Mouse (Mus musculus) common myeloid progenitor, adult 5-6 weeks (primary cell): ENCODE data around the gene Casp4. TPM values are rescaled to one million over a fixed set of nuclear protein-coding genes. Genes with fewer than 3 reads are reported as not detected.

Experiments
- ATAC-seq: replicated peaks from 2 replicates; pipeline ENCODE4 v1.8.0; 2016; ENCODE audit warnings: low read depth, mild to moderate bottlenecking, moderate TSS enrichment, inconsistent platforms; ENCODE audit not compliant: poor library complexity, severe bottlenecking
- total RNA-seq: library from RNA; stranded (forward); fragments of 200-1000, 187-1606 nt; gene quantifications from 2 replicates; pipeline ENCODE4 v1.2.3, GENCODE M21; 2017

The Casp4 gene
- total RNA-seq: 23.2 and 25.3 TPM in 2 replicates

DNA sequence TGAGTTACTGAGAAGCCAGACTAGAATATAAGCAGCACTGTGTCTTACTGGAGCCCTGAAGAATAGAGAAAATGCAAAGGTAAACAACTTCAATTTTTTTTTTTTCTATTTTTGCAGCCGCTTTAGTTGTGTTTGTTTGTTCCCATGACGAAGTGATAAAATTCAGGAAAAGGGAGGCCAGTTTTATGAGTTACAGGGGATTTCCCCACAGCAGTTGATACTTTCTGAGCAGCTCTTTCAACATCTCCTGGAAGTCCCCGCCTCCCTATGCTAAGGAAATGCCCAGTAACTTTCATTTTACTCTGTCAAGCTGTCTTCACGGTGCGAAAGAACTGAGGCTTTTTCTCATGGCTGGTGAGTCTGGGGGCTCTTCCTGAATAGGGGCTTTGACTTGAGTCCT lies at the start of gene Casp4:
Gene Casp4 (plus strand): TSS at position 268 of the 400 bp plus-strand sequence.
- peak; percentile 94 for ATAC-seq

DNA sequence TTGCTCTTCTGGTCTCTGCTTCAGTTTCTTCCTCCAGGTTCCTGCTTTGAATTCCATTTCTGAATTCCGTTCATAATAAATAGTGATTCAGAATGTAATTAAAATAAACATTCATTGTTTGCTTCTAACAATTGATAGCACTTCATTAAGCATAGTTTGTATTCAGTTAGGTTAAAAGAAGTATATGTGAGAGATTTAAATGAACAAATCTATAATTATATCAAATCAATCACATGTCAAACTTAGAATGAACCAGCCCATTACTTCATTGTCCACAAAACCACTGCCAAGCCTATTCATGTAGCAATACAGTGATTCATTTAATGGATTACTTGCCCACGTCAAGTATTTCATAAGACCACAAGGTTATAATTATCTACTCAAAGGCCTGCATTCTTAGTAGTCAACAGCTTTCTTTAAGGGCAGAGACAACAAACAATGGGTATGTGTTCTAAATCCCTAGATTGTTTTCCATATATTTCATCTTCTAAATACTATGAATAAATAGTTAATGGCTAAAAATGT lies 44.6 kb upstream of the Casp4 start:
- no peak for ATAC-seq

GRCm38 (mm10) chr9:5270274-5270673 lies 38.4 kb upstream of the Casp4 start:
- no peak for ATAC-seq

GRCm38 (mm10) chr9:5270884-5271283 lies 37.7 kb upstream of the Casp4 start:
- ATAC-seq: no peak

- ATAC-seq: no peak
These were observed 37.2 kb upstream of the Casp4 start for GRCm38 (mm10) chr9:5271334-5271845.

GRCm38 (mm10) chr9:5286071-5286470 lies 22.6 kb upstream of the Casp4 start:
- ATAC-seq: no peak

DNA sequence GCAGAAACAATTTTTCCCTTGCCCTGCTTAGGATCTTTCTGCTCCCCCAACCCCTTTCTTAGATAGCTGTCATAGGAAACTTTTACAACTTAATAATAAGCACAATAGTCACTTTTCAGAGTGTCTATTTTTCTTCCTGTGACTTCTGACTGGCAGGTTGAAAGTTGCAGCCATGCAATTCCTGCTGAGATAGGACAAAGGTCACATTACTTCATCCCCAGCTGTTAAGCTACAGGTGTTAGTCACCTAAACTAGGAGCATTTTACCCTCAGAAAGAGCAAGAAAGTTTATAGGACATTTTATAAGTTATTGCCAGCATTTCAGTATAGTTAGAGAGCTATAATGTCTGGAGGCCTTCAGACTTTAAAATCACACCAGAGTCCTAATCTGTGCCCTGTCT lies 22.0 kb upstream of the Casp4 start:
- no peak for ATAC-seq

DNA sequence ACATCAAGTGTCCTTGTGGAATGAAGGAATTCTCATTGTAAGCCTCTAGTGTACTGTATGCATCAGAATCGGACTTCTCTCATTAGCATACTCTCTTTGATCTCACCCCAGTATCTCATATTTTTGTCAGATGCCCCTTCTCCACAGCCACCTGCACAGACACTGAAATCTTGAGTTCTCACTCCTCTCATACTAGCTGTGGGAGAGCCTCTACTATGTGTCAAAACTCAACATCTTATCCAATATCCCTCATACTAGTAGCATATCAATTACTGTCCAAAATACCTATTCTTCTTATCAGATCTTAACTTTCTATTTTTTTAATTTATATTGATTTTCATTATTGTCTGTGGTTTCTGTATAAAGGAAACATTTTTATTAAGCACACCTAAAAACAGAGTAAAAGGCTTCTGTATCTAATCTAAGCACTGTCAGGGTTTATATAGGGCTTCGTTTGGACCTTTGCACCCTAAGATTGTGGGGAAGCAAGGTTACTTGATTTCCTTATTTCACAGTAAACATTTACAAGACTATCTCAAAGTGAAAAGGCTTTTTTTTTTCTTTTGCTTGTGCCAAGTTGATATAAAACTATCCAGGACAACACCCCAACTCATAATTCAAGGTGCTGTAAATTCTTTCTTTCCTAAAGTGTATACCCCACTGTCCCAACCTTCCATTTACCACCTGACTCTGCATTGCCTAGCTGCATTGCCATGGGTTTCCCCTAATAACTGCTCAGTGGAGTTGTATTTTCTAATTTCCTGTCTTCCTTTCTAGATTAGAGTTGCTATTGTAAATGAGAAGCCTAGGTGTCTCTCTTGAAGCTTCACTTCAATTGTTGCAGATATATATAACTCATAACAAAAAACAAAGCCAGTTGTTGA lies 12.0 kb upstream of the Casp4 start:
- ATAC-seq: no peak

GRCm38 (mm10) chr9:5298329-5299131 lies 10.1 kb upstream of the Casp4 start, which contains the start of gene Casp1:
Gene Casp1 (plus strand): TSS chr9:5298517.
- peak; percentile 91 for ATAC-seq

DNA sequence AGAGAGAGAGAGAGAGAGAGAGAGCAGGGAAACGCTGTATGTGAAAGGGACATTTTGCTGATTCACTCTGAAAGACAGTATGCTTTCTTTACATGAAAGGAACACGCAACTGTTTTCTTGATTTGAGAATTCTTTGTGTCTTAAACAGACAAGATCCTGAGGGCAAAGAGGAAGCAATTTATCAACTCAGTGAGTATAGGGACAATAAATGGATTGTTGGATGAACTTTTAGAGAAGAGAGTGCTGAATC lies 9.6 kb upstream of the Casp4 start:
- ATAC-seq: peak; percentile 16; the same call in 1 of the 2 replicates

GRCm38 (mm10) chr9:5310112-5310511 lies 1.5 kb downstream of the Casp4 start:
- ATAC-seq: no peak

- no peak for ATAC-seq
These were observed 2.8 kb downstream of the Casp4 start for GRCm38 (mm10) chr9:5311435-5311834.

GRCm38 (mm10) chr9:5328204-5328603 lies 19.6 kb downstream of the Casp4 start:
- ATAC-seq: no peak

GRCm38 (mm10) chr9:5332441-5332840 lies 23.8 kb downstream of the Casp4 start:
- no peak for ATAC-seq

GRCm38 (mm10) chr9:5333422-5333821 lies 24.8 kb downstream of the Casp4 start:
- peak; percentile 85 for ATAC-seq

DNA sequence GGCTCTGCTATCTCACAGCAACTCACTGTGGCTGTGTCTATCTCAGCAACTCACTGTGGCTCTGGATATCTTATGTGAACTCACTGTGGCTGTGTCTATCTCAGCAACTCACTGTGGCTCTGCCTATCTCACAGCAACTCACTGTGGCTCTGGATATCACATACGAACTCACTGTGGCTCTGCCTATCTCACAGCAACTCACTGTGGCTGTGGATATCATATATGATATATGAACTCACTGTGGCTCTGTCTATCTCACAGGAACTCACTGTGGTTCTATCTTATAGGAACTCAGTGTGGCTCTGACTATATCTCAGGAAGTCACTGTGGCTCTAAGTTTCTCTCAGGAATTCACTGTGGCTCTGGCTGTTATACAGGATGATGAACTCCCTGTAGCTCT lies 34.5 kb downstream of the Casp4 start:
- ATAC-seq: peak; percentile 89

DNA sequence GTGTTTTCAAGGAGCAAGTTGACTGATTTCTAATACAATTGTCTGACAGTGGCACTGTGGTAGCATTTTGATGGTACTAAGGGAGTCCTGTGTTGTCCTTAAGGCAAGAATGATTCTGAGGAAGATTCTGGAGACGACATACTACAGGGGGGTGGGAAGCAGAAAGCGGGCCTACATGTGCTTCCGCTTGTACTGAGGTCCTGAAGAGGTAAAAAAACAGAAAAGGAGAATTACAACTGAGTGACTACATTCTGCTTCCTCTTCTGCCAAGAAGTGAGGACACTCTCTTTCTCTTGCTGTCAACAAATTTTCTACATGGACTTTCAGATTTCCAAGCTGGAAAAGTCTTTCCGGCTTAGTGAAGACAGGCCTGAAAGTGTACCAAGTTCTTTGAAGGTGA lies 35.5 kb downstream of the Casp4 start:
- peak; percentile 53 for ATAC-seq

DNA sequence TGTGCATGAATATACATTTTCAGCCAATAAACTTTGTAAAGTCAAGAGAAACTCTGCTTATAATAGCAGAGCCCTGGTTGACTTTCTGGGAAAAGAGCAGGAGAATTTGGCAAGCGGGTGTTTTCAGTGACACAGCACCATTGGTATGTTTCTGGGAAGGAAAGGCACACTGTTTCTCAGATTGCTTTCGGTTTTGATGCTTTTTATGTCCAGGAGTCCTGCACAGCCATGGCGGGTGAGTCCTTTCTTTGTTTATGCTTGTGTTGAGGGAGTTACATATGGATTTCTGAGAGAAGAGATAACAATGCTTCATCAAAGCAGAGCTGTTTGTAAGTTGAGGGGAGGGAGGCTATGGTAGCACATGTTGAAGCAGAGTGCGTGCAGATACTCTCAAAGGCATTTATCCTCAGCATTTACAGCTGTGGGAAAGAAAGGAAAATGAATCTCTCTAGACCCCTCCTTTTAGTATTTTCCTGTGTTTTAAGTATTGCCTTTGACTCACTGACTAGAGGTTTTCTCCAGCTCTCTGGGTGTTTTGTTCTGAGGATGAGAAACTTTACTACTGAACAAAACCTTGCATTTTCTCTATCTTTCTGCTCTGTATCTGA lies 36.8 kb downstream of the Casp4 start, which contains the start of gene Casp12:
Gene Casp12 (plus strand): TSS at position 140 of the 608 bp plus-strand sequence.
- no peak for ATAC-seq

- no peak for ATAC-seq
These were observed 38.8 kb downstream of the Casp4 start for GRCm38 (mm10) chr9:5347381-5347780.

DNA sequence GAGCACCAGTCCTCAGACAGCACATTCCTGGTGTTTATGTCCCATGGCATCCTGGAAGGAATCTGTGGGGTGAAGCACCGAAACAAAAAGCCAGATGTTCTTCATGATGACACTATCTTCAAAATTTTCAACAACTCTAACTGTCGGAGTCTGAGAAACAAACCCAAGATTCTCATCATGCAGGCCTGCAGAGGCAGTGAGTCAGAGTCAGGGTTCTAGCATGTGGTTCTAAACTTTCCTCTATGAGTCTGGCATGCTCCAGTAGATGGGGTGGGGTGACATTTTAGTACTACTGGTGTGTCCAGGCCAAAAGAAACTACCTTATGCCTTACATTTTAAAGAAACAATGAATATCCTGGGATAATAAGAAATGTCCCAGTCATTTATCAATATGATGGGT lies 45.0 kb downstream of the Casp4 start:
- no peak for ATAC-seq
